Mouse (Mus musculus): ENCODE data around the gene Dok5.

GRCm38 (mm10) chr2:170748901-170749300 is 17.3 kb downstream of the Dok5 start:
- TF ChIP-seq USF1 (IDR thresholded peaks at IDR 0.05; ENCODE audit: low read depth, low read length) (no peak), TBP (IDR thresholded peaks at IDR 0.05; ENCODE audit: low read depth, low read length) (no peak), TAL1 (IDR thresholded peaks at IDR 0.05; ENCODE audit: low read length) (no peak), TCF12 (IDR thresholded peaks at IDR 0.05; ENCODE audit: low read depth, low read length) (no peak), ZC3H11A (IDR thresholded peaks at IDR 0.05; ENCODE audit: low read depth, low read length) (no peak), CTCF (IDR thresholded peaks at IDR 0.05 in 2 of 3, conservative IDR thresholded peaks at IDR 0.05 in 1 of 3; ENCODE audit: control insufficient read depth in 1 of 3, insufficient read depth in 1 of 3, low read depth in 2 of 3, low read length in 3 of 3, poor library complexity in 1 of 3, severe bottlenecking in 1 of 3) (no peak), ZNF384 (IDR thresholded peaks at IDR 0.05; ENCODE audit: low read depth, low read length) (no peak), RAD21 (IDR thresholded peaks at IDR 0.05; ENCODE audit: low read depth, low read length) (no peak), ZMIZ1 (IDR thresholded peaks at IDR 0.05; ENCODE audit: low read depth, low read length) (no peak), UBTF (IDR thresholded peaks at IDR 0.05; ENCODE audit: borderline replicate concordance, insufficient read depth, low read depth, low read length) (no peak), RCOR1 (IDR thresholded peaks at IDR 0.05; ENCODE audit: low read depth, low read length) (no peak)
